Mouse (Mus musculus) urinary bladder, postnatal 14 days (tissue): ENCODE data around the gene Dennd2c.
"Not testable (repeated sequence)": the region's sequence is repeated elsewhere in the genome, so short reads cannot be mapped to it uniquely, and the experiment has no call there.

ENCODE experiments used
- DNase-seq: peaks from one replicate; pipeline ENCODE4 v3.0.0; 2021; ENCODE audit warnings: low spot score

Gene Dennd2c

GRCm38 (mm10) chr3:103215399-103215798 lies 113.0 kb downstream of the Dennd2c start:
- not testable (repeated sequence) for DNase-seq
